Mouse (Mus musculus) retina, embryonic 14.5 days (tissue): ENCODE measurements around the gene Tmem9.
A peak's percentile ranks its signal among the peaks of the same experiment; 100 is the strongest.

ENCODE experiments used
- DNase-seq: peaks from one replicate; pipeline ENCODE4 v3.0.0-alpha.2; 2015; ENCODE audit warnings: low spot score

Tmem9 gene

GRCm38 (mm10) chr1:136007211-136008158, at the start of gene Tmem9:
Tmem9 (plus strand) TSS chr1:136008150.
- DNase-seq = peak; percentile 89

GRCm38 (mm10) chr1:135958483-135958882, 49.5 kb upstream of the Tmem9 start:
- peak; percentile 88 for DNase-seq

GRCm38 (mm10) chr1:135963177-135963576, 44.8 kb upstream of the Tmem9 start:
- no peak for DNase-seq

- no peak for DNase-seq
Observed at GRCm38 (mm10) chr1:135964561-135964960, 43.4 kb upstream of the Tmem9 start.

- no peak for DNase-seq
Observed at GRCm38 (mm10) chr1:135967739-135968138, 40.2 kb upstream of the Tmem9 start.

GRCm38 (mm10) chr1:135970486-135970885, 37.5 kb upstream of the Tmem9 start:
- DNase-seq = no peak

GRCm38 (mm10) chr1:135972576-135972975, 35.4 kb upstream of the Tmem9 start:
- no peak for DNase-seq

- peak; percentile 41 for DNase-seq
Observed at GRCm38 (mm10) chr1:135984105-135984504, 23.8 kb upstream of the Tmem9 start.

- no peak for DNase-seq
Observed at GRCm38 (mm10) chr1:135989876-135990275, 18.1 kb upstream of the Tmem9 start.

- DNase-seq = no peak
Observed at GRCm38 (mm10) chr1:135993470-135993869, 14.5 kb upstream of the Tmem9 start.

GRCm38 (mm10) chr1:135997537-135997936, 10.4 kb upstream of the Tmem9 start:
- no peak for DNase-seq

- DNase-seq = no peak
Observed at GRCm38 (mm10) chr1:135999720-136000287, 8.1 kb upstream of the Tmem9 start.

- DNase-seq = no peak
Observed at GRCm38 (mm10) chr1:136001438-136001837, 6.5 kb upstream of the Tmem9 start.

GRCm38 (mm10) chr1:136006292-136006748, 1.6 kb upstream of the Tmem9 start, which contains the start of gene Igfn1:
Igfn1 (minus strand) TSS chr1:136006342.
- DNase-seq = no peak

- no peak for DNase-seq
Observed at GRCm38 (mm10) chr1:136008159-136008533, 196 bp downstream of the Tmem9 start.

- DNase-seq = no peak
Observed at GRCm38 (mm10) chr1:136010247-136010646, 2.3 kb downstream of the Tmem9 start.

GRCm38 (mm10) chr1:136013513-136013912, 5.6 kb downstream of the Tmem9 start:
- DNase-seq = no peak

- DNase-seq = no peak
Observed at GRCm38 (mm10) chr1:136014796-136015502, 7.0 kb downstream of the Tmem9 start.

- DNase-seq = no peak
Observed at GRCm38 (mm10) chr1:136017307-136017706, 9.4 kb downstream of the Tmem9 start.

GRCm38 (mm10) chr1:136017907-136018313, 10.0 kb downstream of the Tmem9 start:
- DNase-seq = peak; percentile 96

GRCm38 (mm10) chr1:136018390-136019189, 10.6 kb downstream of the Tmem9 start:
- DNase-seq = peak; percentile 25

- no peak for DNase-seq
Observed at GRCm38 (mm10) chr1:136030201-136030600, 22.3 kb downstream of the Tmem9 start.
